Mouse (Mus musculus): ENCODE measurements around the gene Scaper. TPM values are rescaled to one million over a fixed set of nuclear protein-coding genes. Genes with fewer than 3 reads are reported as not detected.

Gene Scaper
- total RNA-seq (2015; ENCODE audit: low replicate concordance) (0.21 and 1.9 TPM in 2 replicates), total RNA-seq (2017; ENCODE audit: low replicate concordance) (5.1 and 6.4 TPM in 2 replicates)

DNA sequence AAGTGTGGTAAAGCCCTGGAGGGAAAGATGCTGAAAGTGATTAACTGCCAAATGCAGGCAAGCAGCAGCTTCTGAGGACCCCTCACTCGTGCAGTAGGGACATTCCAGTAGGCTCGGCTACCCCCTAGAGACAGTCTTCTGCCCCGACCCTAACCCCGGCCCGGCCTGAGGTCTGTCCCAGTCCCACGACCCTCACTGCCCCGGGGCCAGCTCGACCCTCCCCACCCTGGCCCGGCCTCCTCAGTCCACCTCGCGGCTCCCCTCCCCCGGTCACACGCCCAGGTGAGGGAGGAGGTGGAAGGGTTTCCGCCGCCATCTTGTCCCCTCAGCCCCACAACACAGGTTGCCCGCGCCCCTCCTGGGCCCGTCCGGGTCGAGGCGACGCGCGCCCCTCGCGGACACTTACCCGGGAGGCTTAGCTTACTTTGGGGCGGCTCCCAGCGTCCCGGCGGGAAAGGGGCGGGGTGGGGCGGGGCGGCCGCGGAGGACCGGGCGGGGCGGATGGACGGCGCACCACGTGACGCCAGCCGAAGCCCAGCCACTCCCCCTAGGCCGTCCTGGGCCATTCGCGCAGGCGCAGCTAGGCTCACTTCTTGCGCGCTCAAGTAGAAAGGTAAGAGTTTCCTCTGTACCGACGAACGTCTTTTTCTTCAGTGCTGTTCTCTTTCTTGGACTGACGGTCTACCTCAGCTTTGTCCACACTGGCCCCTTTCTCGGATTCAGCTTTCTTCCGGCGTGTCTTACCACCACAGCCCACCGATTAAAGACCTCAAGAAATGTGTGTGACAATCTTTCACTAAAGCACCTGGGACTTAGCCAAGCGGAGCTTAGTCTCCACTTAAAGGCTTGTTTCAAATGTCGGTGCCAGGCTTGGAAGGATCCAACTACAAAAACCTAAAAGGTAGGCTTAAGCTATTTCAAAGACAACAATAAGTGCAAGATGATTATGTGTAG lies at the start of gene Scaper:
TSS of gene Scaper (minus strand) at position 456 of the 954 bp plus-strand sequence.
- peak; percentile 98 for ATAC-seq (replicated peaks; ENCODE audit: low FRiP score, poor library complexity, severe bottlenecking)

DNA sequence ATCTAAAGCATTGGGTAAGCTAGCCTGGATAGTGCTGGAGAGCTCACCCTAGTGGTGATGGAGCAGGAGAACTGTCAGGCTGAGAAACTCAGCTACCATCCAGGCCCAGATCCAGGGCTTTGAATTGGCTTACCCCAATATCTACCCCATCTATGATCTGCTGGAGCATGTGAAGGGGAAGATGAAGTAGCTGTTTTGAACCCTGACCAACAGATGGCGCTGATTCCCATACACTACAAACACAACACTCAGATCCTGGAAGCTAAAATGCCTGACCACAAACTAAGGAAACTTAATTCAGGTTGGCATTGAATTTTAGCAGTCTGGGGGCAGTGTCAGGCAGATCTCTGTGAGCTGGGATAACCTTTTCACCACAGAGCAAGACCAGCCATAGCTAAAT lies 8.9 kb upstream of the Scaper start:
- ATAC-seq (replicated peaks; ENCODE audit: low FRiP score, poor library complexity, severe bottlenecking): no peak; the same call in 1 of the 2 replicates

- no peak for ATAC-seq (replicated peaks; ENCODE audit: low FRiP score, poor library complexity, severe bottlenecking)
Observed at GRCm38 (mm10) chr9:55941356-55941755, 3.4 kb upstream of the Scaper start.

- peak; percentile 33 for ATAC-seq (replicated peaks; ENCODE audit: low FRiP score, poor library complexity, severe bottlenecking)
Observed at GRCm38 (mm10) chr9:55938618-55938985, 683 bp upstream of the Scaper start.

DNA sequence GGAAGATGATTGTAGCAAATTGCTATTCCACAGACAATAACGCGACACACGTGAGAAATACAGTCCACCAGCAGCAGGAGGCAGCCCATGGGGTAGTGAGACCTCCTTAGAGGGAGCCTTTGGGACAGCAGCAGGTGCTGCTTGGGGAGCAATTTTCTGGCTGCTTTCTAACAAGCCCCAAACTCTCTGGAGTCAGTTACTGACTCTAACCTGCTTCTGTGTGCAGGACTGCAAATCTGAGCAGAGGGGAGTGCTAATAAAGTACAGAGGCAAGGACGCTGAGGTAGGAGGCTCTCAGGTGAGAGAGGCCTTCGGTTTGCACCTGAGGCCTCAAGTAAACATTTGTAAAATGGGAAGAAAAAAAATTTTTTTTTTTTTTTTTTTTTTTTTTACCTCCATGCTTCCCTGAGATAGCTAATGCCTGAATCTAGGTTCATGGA lies 675 bp downstream of the Scaper start:
- ATAC-seq (replicated peaks; ENCODE audit: low FRiP score, poor library complexity, severe bottlenecking): no peak

GRCm38 (mm10) chr9:55932482-55932881 lies 5.4 kb downstream of the Scaper start:
- no peak for ATAC-seq (replicated peaks; ENCODE audit: low FRiP score, poor library complexity, severe bottlenecking)

GRCm38 (mm10) chr9:55918579-55918978 lies 19.3 kb downstream of the Scaper start:
- no peak for ATAC-seq (replicated peaks; ENCODE audit: low FRiP score, poor library complexity, severe bottlenecking)

GRCm38 (mm10) chr9:55916751-55917150 lies 21.2 kb downstream of the Scaper start:
- no peak for ATAC-seq (replicated peaks; ENCODE audit: low FRiP score, poor library complexity, severe bottlenecking)

DNA sequence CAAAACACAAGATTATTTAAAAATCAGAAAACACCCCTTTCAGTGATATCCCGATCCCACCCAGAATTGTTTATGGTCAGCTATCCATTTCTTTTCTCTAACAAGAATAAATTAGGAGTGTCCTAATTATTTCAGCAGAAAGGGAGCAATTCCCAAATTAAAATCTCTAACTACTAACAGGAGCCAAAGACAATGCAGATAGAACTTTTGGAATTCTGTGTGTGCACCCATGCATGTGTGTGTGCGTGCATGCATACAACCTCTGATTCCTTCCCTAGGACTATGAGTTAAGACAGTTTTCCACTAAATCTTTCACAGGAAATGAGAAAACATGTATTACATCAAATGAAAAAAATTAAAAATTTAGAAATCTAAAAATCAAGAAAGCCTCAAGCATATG lies 26.4 kb downstream of the Scaper start:
- no peak for ATAC-seq (replicated peaks; ENCODE audit: low FRiP score, poor library complexity, severe bottlenecking)

DNA sequence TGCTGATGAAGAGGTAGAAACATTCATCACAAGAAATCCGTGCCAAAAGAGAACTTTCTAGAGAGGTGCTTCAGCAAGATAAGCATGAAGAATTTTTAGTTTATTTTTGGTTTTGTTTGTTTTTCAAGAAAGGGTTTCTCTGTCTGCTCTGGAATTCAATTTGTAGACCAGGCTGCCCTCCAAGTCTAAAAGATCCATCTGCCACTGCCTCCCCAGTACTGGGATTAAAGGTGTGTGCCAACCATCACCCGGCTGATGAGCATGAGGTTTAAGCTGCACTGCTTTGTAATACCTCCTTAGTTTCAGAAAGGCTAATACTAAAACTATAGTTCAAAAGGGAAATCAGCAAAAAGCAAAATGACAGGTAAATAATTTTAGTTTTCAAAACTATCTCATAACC lies 35.0 kb downstream of the Scaper start:
- ATAC-seq (replicated peaks; ENCODE audit: low FRiP score, poor library complexity, severe bottlenecking): no peak

DNA sequence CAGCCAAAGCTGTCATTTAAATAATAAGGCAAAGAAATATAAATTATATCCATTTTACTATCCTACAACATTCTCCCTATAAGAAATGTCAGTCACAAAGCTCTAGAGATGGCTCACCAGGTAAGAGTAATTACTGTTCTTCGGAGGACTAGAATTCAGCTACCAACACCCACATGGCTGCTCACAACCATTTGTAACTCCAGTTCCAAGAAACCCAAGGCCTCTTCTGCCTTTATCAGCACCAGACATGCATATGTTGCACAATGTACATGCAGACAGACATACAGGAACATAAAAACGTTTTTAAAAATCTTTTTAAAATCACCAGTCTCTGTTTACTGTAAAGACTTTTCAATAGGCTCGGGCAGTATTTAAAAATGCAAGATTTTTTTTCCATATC lies 36.3 kb downstream of the Scaper start:
- no peak for ATAC-seq (replicated peaks; ENCODE audit: low FRiP score, poor library complexity, severe bottlenecking)

DNA sequence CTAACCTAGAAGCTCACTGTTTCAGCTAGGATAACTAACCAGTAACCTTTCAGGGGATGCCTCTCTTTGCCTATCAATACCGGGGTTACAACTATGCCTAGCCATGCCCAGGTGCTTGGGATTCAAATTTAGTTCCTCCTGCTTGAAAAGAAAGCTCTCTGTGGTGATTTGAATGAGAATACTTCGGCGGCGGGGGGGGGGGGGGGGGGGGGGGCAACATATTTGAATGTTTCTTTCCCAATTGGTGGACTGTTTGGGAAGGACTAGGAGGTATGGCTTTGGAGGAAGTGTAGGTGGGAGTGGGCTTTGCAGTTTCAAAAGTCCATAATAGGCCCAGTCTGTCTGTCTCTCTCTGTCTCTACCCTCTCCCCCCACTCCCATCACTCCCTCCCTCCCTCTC lies 37.4 kb downstream of the Scaper start:
- ATAC-seq (replicated peaks; ENCODE audit: low FRiP score, poor library complexity, severe bottlenecking): no peak

GRCm38 (mm10) chr9:55878066-55878465 lies 59.9 kb downstream of the Scaper start:
- no peak for ATAC-seq (replicated peaks; ENCODE audit: low FRiP score, poor library complexity, severe bottlenecking)

DNA sequence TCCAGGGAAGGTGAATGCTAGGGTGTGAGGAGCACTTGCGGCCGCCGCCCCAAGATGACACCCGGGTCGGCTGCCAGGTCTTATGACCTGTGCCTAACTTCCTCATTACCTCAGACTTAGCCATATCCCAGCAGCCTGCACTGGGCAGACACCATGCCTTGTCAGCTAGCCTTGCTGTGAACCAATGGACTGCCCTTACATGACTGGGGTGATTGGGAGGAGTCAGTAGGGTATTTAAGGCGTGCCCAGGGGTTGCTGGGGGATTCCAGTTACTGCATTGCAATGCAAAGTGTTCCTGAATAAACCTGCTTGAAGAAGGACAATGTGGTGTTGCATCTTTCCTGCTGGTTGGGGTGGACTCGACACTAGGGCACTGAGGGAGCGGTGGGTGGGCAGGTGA lies 148.5 kb downstream of the Scaper start:
- no peak for ATAC-seq (replicated peaks; ENCODE audit: low FRiP score, poor library complexity, severe bottlenecking)

DNA sequence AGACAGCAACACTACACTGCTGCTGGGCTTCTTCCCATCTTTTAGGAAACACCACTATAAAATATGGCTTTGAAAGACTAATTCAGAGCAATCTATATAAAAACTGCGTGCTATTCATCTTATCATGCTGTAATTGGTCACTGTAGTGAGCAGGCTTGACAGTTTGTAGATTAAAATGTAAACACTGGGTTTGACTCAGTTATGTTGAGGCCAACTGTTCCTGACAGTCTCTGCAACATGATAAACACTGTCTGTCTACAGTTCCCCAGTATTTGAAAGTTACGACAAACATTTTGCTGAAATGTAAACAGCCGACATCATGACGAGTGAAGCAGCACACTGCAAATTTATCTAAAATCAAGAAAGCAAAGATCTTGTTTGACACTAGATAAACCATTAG lies 225.9 kb downstream of the Scaper start:
- no peak for ATAC-seq (replicated peaks; ENCODE audit: low FRiP score, poor library complexity, severe bottlenecking)

- no peak for ATAC-seq (replicated peaks; ENCODE audit: low FRiP score, poor library complexity, severe bottlenecking)
Observed at GRCm38 (mm10) chr9:55710553-55710952, 227.4 kb downstream of the Scaper start.

- ATAC-seq (replicated peaks; ENCODE audit: low FRiP score, poor library complexity, severe bottlenecking): no peak
Observed at GRCm38 (mm10) chr9:55706603-55707002, 231.3 kb downstream of the Scaper start.

DNA sequence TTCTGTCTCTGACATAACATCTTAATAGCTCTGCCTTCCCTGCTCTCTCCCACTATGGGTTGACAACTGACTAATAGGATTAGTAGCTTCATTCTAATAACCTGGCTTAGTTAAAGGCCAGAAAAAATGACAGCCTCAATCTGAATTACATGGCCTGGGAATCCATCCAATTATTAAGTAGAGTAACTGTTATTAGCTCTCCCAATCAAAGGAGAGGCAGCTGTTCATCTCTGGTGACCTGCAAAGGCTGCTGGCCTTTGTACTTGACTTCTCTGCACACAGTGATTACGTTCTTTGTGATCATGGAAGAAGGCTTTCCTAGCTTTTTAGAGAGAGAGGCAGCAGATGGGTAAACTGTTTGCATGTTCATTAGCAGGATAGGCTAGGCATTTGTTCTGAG lies 242.6 kb downstream of the Scaper start:
- no peak for ATAC-seq (replicated peaks; ENCODE audit: low FRiP score, poor library complexity, severe bottlenecking)

DNA sequence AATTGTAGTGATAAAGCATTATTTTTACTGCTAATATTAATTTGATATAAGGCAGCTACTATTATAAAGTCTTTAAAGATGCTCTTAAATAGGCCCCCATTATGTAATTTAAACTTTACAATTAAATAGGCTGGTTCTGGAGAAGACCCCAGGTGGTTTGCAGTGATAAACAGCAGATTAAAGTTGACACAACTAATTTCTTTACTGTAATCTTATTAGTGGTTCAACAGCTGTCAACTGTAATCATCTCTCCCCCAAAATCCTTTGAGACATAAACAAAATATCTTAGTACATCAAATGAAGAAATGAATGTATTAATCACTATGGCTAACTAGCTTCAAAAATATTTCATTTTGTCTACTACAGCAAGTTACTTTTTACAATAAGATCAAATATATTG lies 260.8 kb downstream of the Scaper start:
- ATAC-seq (replicated peaks; ENCODE audit: low FRiP score, poor library complexity, severe bottlenecking): no peak

GRCm38 (mm10) chr9:55646444-55646843 lies 291.5 kb downstream of the Scaper start:
- ATAC-seq (replicated peaks; ENCODE audit: low FRiP score, poor library complexity, severe bottlenecking): no peak

DNA sequence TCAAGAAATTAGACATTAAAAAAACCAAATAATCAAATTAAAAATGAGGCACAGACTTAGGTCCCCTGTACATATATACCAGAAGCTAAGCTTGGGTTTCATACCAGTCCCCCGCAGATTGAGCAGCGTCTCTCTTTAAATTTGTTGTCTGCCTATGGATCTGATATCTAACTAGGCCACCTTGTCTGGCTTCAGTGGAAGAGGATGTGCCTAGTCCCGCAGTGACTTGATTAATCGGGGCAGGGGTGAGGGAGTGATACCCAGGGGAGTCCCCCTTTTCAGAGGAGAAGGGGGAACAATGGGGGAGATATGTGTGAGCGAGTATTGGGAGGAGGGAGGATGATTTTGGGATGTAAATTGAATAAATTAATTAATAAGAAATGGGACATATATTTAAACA lies 310.9 kb downstream of the Scaper start:
- ATAC-seq (replicated peaks; ENCODE audit: low FRiP score, poor library complexity, severe bottlenecking): no peak
